Mouse (Mus musculus) spleen, embryonic (tissue): ENCODE data around the gene Fam107b.

Source experiments
- CTCF ChIA-PET: fragments of 350-600 bp; sonication (Branson Sonifier 250); formaldehyde crosslinking; loops from one replicate; lab custom pipeline; 2022; lab: Charles Lee

Fam107b gene

GRCm38 (mm10) chr2:3731316-3732015 is 161.2 kb downstream of the Fam107b start:
- CTCF ChIA-PET = interaction anchor here (0.7 to 1.6 kb wide), 2 partner anchors 10 to 23 kb away, joined by 3 to 4 read pairs; no protein-coding TSS in a partner anchor

- CTCF ChIA-PET = interaction anchor here (1.0 kb wide), 1 partner anchor 80 kb away, joined by 3 read pairs; no protein-coding TSS in a partner anchor
Measured at GRCm38 (mm10) chr2:3737917-3738694, 167.8 kb downstream of the Fam107b start.

GRCm38 (mm10) chr2:3738734-3739133 is 168.4 kb downstream of the Fam107b start:
- CTCF ChIA-PET = no interaction called here

- CTCF ChIA-PET = interaction anchor here (0.6 to 0.7 kb wide), 2 partner anchors 15 to 226 kb away, joined by 3 read pairs; no protein-coding TSS in a partner anchor
Measured at GRCm38 (mm10) chr2:3739351-3739961, 169.2 kb downstream of the Fam107b start.

- CTCF ChIA-PET = interaction anchor here (0.6 to 0.7 kb wide), 2 partner anchors 15 to 226 kb away, joined by 3 read pairs; no protein-coding TSS in a partner anchor
Measured at GRCm38 (mm10) chr2:3740256-3740655, 170.0 kb downstream of the Fam107b start.

- CTCF ChIA-PET = no interaction called here
Measured at GRCm38 (mm10) chr2:3740670-3741069, 170.4 kb downstream of the Fam107b start.

- CTCF ChIA-PET = interaction anchor here (0.7 kb wide), 1 partner anchor 13 kb away, joined by 3 read pairs; no protein-coding TSS in a partner anchor
Measured at GRCm38 (mm10) chr2:3742519-3742918, 172.2 kb downstream of the Fam107b start.

- CTCF ChIA-PET = no interaction called here
Measured at GRCm38 (mm10) chr2:3745041-3745440, 174.8 kb downstream of the Fam107b start.

GRCm38 (mm10) chr2:3745910-3746606 is 175.8 kb downstream of the Fam107b start:
- CTCF ChIA-PET = interaction anchor here (0.7 kb wide), 1 partner anchor 12 kb away, joined by 4 read pairs; no protein-coding TSS in a partner anchor

- CTCF ChIA-PET = interaction anchor here (0.6 kb wide), 1 partner anchor 164 kb away, joined by 9 read pairs; no protein-coding TSS in a partner anchor
Measured at GRCm38 (mm10) chr2:3748714-3749503, 178.6 kb downstream of the Fam107b start.

GRCm38 (mm10) chr2:3749504-3750024 is 179.3 kb downstream of the Fam107b start:
- CTCF ChIA-PET = no interaction called here

- CTCF ChIA-PET = interaction anchor here (0.7 to 1.2 kb wide), 2 partner anchors 13 to 37 kb away, joined by 3 to 5 read pairs; no protein-coding TSS in a partner anchor
Measured at GRCm38 (mm10) chr2:3750126-3750525, 179.8 kb downstream of the Fam107b start.

- CTCF ChIA-PET = no interaction called here
Measured at GRCm38 (mm10) chr2:3752365-3752764, 182.1 kb downstream of the Fam107b start.

GRCm38 (mm10) chr2:3752893-3753292 is 182.6 kb downstream of the Fam107b start:
- CTCF ChIA-PET = interaction anchor here (1.8 kb wide), 1 partner anchor 47 kb away, joined by 4 read pairs; no protein-coding TSS in a partner anchor

- CTCF ChIA-PET = interaction anchor here (1.0 to 1.8 kb wide), 2 partner anchors 9 to 46 kb away, joined by 3 to 4 read pairs; no protein-coding TSS in a partner anchor
Measured at GRCm38 (mm10) chr2:3753749-3754148, 183.5 kb downstream of the Fam107b start.

- CTCF ChIA-PET = interaction anchor here (0.6 kb wide), 1 partner anchor 13 kb away, joined by 3 read pairs; no protein-coding TSS in a partner anchor
Measured at GRCm38 (mm10) chr2:3755936-3756335, 185.6 kb downstream of the Fam107b start.

- CTCF ChIA-PET = interaction anchor here (0.6 kb wide), 1 partner anchor 86 kb away, joined by 7 read pairs; no protein-coding TSS in a partner anchor
Measured at GRCm38 (mm10) chr2:3758406-3758805, 188.1 kb downstream of the Fam107b start.

GRCm38 (mm10) chr2:3760234-3760836 is 190.0 kb downstream of the Fam107b start:
- CTCF ChIA-PET = no interaction called here

GRCm38 (mm10) chr2:3764136-3764535 is 193.8 kb downstream of the Fam107b start:
- CTCF ChIA-PET = interaction anchor here (0.6 kb wide), 1 partner anchor 113 kb away, joined by 3 read pairs; no protein-coding TSS in a partner anchor
